Comparison of ENCODE assay signal across 17 mouse cellular contexts in the genomic region with DNA sequence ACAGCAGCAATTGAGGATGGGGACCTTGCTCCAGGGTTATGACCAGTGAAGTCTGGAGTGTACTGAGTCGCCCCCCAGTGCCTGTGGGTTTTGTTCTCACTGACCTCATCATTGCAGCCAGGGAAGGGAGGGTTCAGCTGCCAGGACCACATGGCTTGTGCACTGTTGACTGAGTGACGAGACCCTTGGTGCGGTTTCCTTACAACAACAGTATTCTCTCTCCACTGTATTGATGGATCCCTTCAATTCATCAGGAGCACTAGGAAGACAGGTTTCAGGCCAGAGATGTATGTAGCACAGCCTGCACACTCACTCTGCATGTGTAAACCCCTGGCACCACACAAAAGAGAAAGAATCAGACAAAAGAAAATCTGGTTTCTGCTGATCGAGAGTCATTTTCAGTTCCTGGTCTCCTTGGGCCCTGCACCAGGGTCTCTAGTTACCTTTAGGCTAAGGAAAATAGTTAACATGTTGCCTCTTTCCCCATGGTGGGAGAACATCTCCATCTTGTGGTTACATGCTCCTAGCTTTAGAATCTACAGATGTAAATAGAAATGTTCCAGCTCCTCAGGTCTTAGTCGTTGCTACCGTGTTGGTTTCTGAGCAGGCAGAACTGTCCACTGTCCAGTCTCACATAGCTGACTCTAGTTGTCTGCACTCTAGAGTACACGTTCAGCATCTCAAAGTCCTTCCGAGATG.
DNase-seq lines count a peak whose midpoint lies in the region; ATAC-seq and TF ChIP-seq lines count a peak whose summit lies in the region.
"Had no signal": no experiment of that assay in that cellular context is flagged by ENCODE, and none has a peak within 500 bp of the region (broad histone marks: within the 10 kb centered on the region; RNA-seq: fewer than 3 reads in every experiment).

No protein-coding gene starts in this region.

- DNase-seq in gastrocnemius, adult 2 months: no peak
- no peak for DNase-seq in gastrocnemius, postnatal 10 days
- DNase-seq in kidney, adult 11 months: no peak
- peak; percentile 47 for DNase-seq in 3T3-L1 (ENCODE audit: low read depth, low spot score)
- peak; percentile 59 for DNase-seq in NIH3T3 (ENCODE audit: low read depth)
- no peak for DNase-seq in frontal cortex, postnatal 36 days (ENCODE audit: low spot score in 2 of 2)
- no peak for DNase-seq in testis, postnatal 10 days (ENCODE audit: low spot score)
- DNase-seq: cerebellum, adult 9-10 months; kidney, postnatal 14 days; lung, adult 18-20 months; right cerebral cortex, postnatal 14 days; thymus, adult 18-20 months had no signal

- WGBS in kidney, embryonic 16.5 days: 62% methylated on average over 8 of the region's 8 CpGs

- intact Hi-C loops in gastrocnemius, adult 2 months (cut with DNase I): no loop called here

- no peaks in the 10 kb centered on the region for H3K27me3 ChIP-seq in kidney, embryonic 16.5 days (ENCODE audit: insufficient read depth, low read length)

- H3K4me2 ChIP-seq in kidney, embryonic 16.5 days (replicated peaks; ENCODE audit: low read depth, low read length): no peak overlapping the region
- H3K4me2 ChIP-seq: heart, embryonic 11.5 days; hindbrain, embryonic 14.5 days had no signal

- H3K9ac ChIP-seq in kidney, embryonic 16.5 days (replicated peaks; ENCODE audit: low read length): no peak overlapping the region
- H3K9ac ChIP-seq: hindbrain, embryonic 14.5 days had no signal

- TF ChIP-seq CTCF in gastrocnemius, adult 2 months (IDR thresholded peaks at IDR 0.05): 0 out of 2 replicates have a peak, but pooled peaks have one; percentile 18

- H3K36me3 ChIP-seq in kidney, embryonic 16.5 days (ENCODE audit: insufficient read depth, low read length): no peaks in the 10 kb centered on the region

- peaks cover 13% of the 10 kb centered on the region for H3K4me1 ChIP-seq in kidney, embryonic 16.5 days (ENCODE audit: insufficient read depth, low read length)

- H3K27ac ChIP-seq in gastrocnemius, adult 2 months: no peak overlapping the region
- H3K27ac ChIP-seq in kidney, embryonic 16.5 days (ENCODE audit: low read length): no peak overlapping the region
- H3K27ac ChIP-seq: hindbrain, embryonic 14.5 days had no signal

- peak; percentile 59; the same call in 1 of the 2 replicates for ATAC-seq in kidney, embryonic 16.5 days (ENCODE audit: low FRiP score, low TSS enrichment)
- ATAC-seq: CD4-positive, CD25-positive, alpha-beta regulatory T cell, adult 4 months had no signal

- no peak overlapping the region for H3K4me3 ChIP-seq in gastrocnemius, adult 2 months
- H3K4me3 ChIP-seq in kidney, embryonic 16.5 days (ENCODE audit: low read length): no peak overlapping the region
- H3K4me3 ChIP-seq: myocyte had no signal

- no peaks in the 10 kb centered on the region for H3K9me3 ChIP-seq in kidney, embryonic 16.5 days (ENCODE audit: low read length)

Comparison
In these comparisons a context has a peak if more than half of its experiments do, and no peak if none do; other contexts are left out.
1. DNase-seq: peak in 3T3-L1 (single experiment) and NIH3T3 (single experiment); none in gastrocnemius, adult 2 months (single experiment), gastrocnemius, postnatal 10 days (single experiment), kidney, adult 11 months (single experiment), frontal cortex, postnatal 36 days (0 of 2) and testis, postnatal 10 days (single experiment).